Mouse (Mus musculus): ENCODE data around the gene Dusp13.

Dusp13 gene

GRCm38 (mm10) chr14:21747436-21748141, 3.4 kb downstream of the Dusp13 start:
- DNase-seq (ENCODE audit: low spot score) = no peak

GRCm38 (mm10) chr14:21746846-21747245, 4.1 kb downstream of the Dusp13 start:
- no peak for DNase-seq (ENCODE audit: low spot score)

- DNase-seq (ENCODE audit: low spot score) = no peak
These were observed 4.7 kb downstream of the Dusp13 start for GRCm38 (mm10) chr14:21746251-21746650.

GRCm38 (mm10) chr14:21745149-21745548, 5.8 kb downstream of the Dusp13 start:
- no peak for DNase-seq (ENCODE audit: low spot score)

- DNase-seq (ENCODE audit: low spot score) = no peak
These were observed 6.8 kb downstream of the Dusp13 start for GRCm38 (mm10) chr14:21744169-21744568.

- no peak for DNase-seq (ENCODE audit: low spot score)
These were observed 8.5 kb downstream of the Dusp13 start for GRCm38 (mm10) chr14:21742441-21742840.

- DNase-seq (ENCODE audit: low spot score) = no peak
These were observed 9.2 kb downstream of the Dusp13 start for GRCm38 (mm10) chr14:21741786-21742185.

GRCm38 (mm10) chr14:21741314-21741713, 9.7 kb downstream of the Dusp13 start:
- no peak for DNase-seq (ENCODE audit: low spot score)

- no peak for DNase-seq (ENCODE audit: low spot score)
These were observed 10.6 kb downstream of the Dusp13 start for GRCm38 (mm10) chr14:21740345-21740744.

GRCm38 (mm10) chr14:21733131-21733905, 17.7 kb downstream of the Dusp13 start:
- DNase-seq (ENCODE audit: low spot score) = peak; percentile 7

GRCm38 (mm10) chr14:21729936-21730335, 21.0 kb downstream of the Dusp13 start:
- DNase-seq (ENCODE audit: low spot score) = no peak

- no peak for DNase-seq (ENCODE audit: low spot score)
These were observed 21.8 kb downstream of the Dusp13 start for GRCm38 (mm10) chr14:21729031-21729732.

GRCm38 (mm10) chr14:21722021-21722698, 28.8 kb downstream of the Dusp13 start:
- no peak for DNase-seq (ENCODE audit: low spot score)

GRCm38 (mm10) chr14:21720430-21721205, 30.4 kb downstream of the Dusp13 start:
- no peak for DNase-seq (ENCODE audit: low spot score)

- DNase-seq (ENCODE audit: low spot score) = no peak
These were observed 31.2 kb downstream of the Dusp13 start for GRCm38 (mm10) chr14:21719646-21720383.

GRCm38 (mm10) chr14:21714486-21714885, 36.5 kb downstream of the Dusp13 start, which contains the start of gene Dupd1:
Dupd1 (minus strand) TSS chr14:21714576.
- DNase-seq (ENCODE audit: low spot score) = no peak

- no peak for DNase-seq (ENCODE audit: low spot score)
These were observed 39.8 kb downstream of the Dusp13 start for GRCm38 (mm10) chr14:21711231-21711630.

- no peak for DNase-seq (ENCODE audit: low spot score)
These were observed 41.4 kb downstream of the Dusp13 start for GRCm38 (mm10) chr14:21709545-21709944.

- no peak for DNase-seq (ENCODE audit: low spot score)
These were observed 44.0 kb downstream of the Dusp13 start for GRCm38 (mm10) chr14:21706759-21707571.

GRCm38 (mm10) chr14:21705462-21705861, 45.5 kb downstream of the Dusp13 start:
- no peak for DNase-seq (ENCODE audit: low spot score)

Data from urinary bladder, postnatal 10 days (tissue).